Mouse (Mus musculus) heart, adult 2 months (tissue): ENCODE results near the gene Ap5z1.

ENCODE experiments used
- CTCF ChIP-seq: fragments of 200-600 bp; IDR thresholded peaks from 2 replicates; pipeline ENCODE4 v1.8.1; 2022; ENCODE audit warnings: antibody characterized with exemption, mild to moderate bottlenecking, moderate library complexity
- EP300 ChIP-seq: fragments of 200-500 bp; IDR thresholded peaks from 2 replicates; pipeline ENCODE4 v1.6.1; 2011; ENCODE audit warnings: low read depth, low read length, control low read depth; ENCODE audit not compliant: insufficient read depth
- POLR2A ChIP-seq: fragments of 200-500 bp; IDR thresholded peaks from 2 replicates; pipeline ENCODE4 v1.6.1; 2011; ENCODE audit warnings: mild to moderate bottlenecking, low read depth, low read length, control low read depth; ENCODE audit not compliant: insufficient read depth

DNA sequence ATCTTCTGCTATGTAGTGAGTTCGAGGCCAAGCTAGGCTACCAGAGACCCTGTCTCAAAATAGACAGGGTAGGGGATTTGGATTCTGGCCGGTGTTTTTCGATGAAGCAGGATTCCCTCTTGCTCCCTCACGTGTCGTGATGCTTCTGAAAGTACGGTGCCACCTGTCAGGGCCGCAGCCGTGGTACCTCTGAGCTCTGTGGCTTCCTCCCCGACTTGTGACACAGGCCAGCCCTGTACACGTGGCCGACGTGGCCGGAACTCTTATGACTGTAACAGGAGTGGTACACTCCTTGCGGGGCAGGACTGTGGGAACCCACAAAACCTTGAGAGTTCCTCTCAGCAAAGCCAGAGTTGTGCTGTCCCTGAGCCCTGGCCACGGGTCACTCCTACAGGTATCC, 28.0 kb upstream of the Ap5z1 start:
- TF ChIP-seq CTCF = no peak
- no peak for TF ChIP-seq EP300
- no peak for TF ChIP-seq POLR2A
